Mouse (Mus musculus) heart, embryonic 11.5 days (tissue): ENCODE measurements around the gene Prrt1. TPM values are rescaled to one million over a fixed set of nuclear protein-coding genes. Genes with fewer than 3 reads are reported as not detected.
A peak's percentile ranks its signal among the peaks of the same experiment; 100 is the strongest.

ENCODE experiments used
- ATAC-seq: fragments of 200-750 bp; cut with Nextera tagmentation; replicated peaks from 2 replicates; pipeline ENCODE4 v1.8.0; 2017; ENCODE audit warnings: moderate library complexity; ENCODE audit not compliant: insufficient number of reproducible peaks, low FRiP score, low TSS enrichment
- H3K27ac ChIP-seq: fragments of 300-500 bp; sonication (generic); 2 replicates; pipeline ENCODE4 v1.5.1; 2014; ENCODE audit warnings: mild to moderate bottlenecking, low read depth, low read length
- H3K27me3 ChIP-seq: fragments of 300-500 bp; sonication (generic); 2 replicates; pipeline ENCODE4 v1.6.1; 2014; ENCODE audit warnings: mild to moderate bottlenecking, low read length, mixed read lengths; ENCODE audit not compliant: control insufficient read depth, insufficient read depth
- H3K36me3 ChIP-seq: fragments of 300-500 bp; sonication (generic); 2 replicates; pipeline ENCODE4 v1.6.1; 2014; ENCODE audit warnings: mild to moderate bottlenecking, low read length, moderate library complexity, mixed read lengths; ENCODE audit not compliant: control insufficient read depth, insufficient read depth
- H3K4me1 ChIP-seq: fragments of 300-500 bp; sonication (generic); 2 replicates; pipeline ENCODE4 v1.6.1; 2014; ENCODE audit warnings: low read length; ENCODE audit not compliant: control insufficient read depth, insufficient read depth
- H3K4me2 ChIP-seq: fragments of 300-500 bp; sonication (generic); 2 replicates; pipeline ENCODE4 v1.6.1; 2014; ENCODE audit warnings: mild to moderate bottlenecking, moderate library complexity
- H3K4me3 ChIP-seq: fragments of 300-500 bp; sonication (generic); 2 replicates; pipeline ENCODE4 v1.5.1; 2014; ENCODE audit warnings: low read depth, low read length
- H3K9ac ChIP-seq: fragments of 300-500 bp; sonication (generic); 2 replicates; pipeline ENCODE4 v1.6.1; 2014; ENCODE audit warnings: mild to moderate bottlenecking, low read depth, low read length, moderate library complexity
- H3K9me3 ChIP-seq: fragments of 300-500 bp; sonication (generic); replicated peaks from 2 replicates; pipeline ENCODE4 v1.6.1; 2016; ENCODE audit warnings: low read length; ENCODE audit not compliant: control insufficient read depth
- WGBS: fragments of 180-500 bp; shearing (Covaris S2); extraction: QIAGEN DNeasy Blood & Tissue Kit; methylation state at CpG from one replicate; pipeline ENCODE4 v1.1.7; 2014; ENCODE audit not compliant: insufficient replicate concordance; 5-methylcytosine and 5-hydroxymethylcytosine counted together
- polyA plus RNA-seq: library from polyadenylated mRNA; unstranded; fragments of >200 nt; fragmentation: Nextera tagmentation; extraction: Ambion mirVana; gene quantifications from 2 replicates; pipeline ENCODE4 v1.2.1, GENCODE M21; 2014

Prrt1 gene
- polyA plus RNA-seq, 1 experiment from 2014 or later: not detected

DNA sequence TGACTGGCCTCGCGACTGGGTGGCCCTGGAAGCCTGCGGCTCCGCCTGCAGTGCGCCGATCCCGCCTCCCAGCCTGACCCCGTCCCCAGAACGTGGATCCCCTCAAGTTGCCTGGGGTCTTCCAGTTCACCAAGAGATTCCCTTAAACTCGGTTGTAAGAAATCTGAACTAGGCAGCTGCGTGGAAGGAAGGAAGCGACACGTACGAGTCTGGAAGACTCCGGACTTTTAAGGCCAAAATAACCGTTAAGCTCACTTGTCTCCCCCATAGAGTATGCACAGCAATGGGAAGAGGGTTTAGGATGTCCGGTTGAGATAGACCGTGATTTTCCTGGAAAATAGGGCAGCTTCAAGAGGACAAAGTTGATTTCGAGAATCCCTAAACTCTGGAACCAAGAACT lies 41.5 kb upstream of the Prrt1 start:
- peaks cover 41% of the 10 kb centered on the region for H3K4me1 ChIP-seq
- ATAC-seq: no peak
- peak overlapping the region; percentile 60 for H3K4me3 ChIP-seq
- peak overlapping the region; percentile 99 for H3K4me2 ChIP-seq
- no peaks in the 10 kb centered on the region for H3K36me3 ChIP-seq
- H3K27ac ChIP-seq: peak overlapping the region; percentile 93
- 2% methylated on average over 19 of the region's 19 CpGs for WGBS
- no peaks in the 10 kb centered on the region for H3K9me3 ChIP-seq
- H3K27me3 ChIP-seq: no peaks in the 10 kb centered on the region
- H3K9ac ChIP-seq: peak overlapping the region; percentile 96

DNA sequence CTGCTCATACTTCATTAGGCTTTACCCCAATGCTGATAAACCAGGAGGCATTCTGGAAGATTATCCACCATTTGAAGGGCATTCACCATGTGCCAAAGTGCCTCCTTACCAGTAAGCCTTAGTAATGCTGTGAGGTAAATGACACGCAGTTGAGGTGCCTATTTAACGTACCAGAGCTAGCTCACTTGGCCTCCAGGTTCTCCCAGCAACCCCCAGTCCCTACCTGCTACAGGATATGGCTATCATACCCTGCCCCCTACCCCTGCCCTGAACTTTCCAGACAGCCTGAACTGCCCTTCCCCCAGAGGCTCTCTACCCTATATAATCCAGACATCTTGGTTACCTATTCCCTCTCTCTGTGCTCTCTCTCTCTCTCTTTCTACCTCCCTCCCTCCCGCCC lies 40.6 kb upstream of the Prrt1 start:
- Histone ChIP-seq H3K27me3 (no peaks in the 10 kb centered on the region), H3K9me3 (no peaks in the 10 kb centered on the region), H3K4me3 (no peak overlapping the region), H3K36me3 (no peaks in the 10 kb centered on the region), H3K9ac (0 out of 2 replicates have a peak overlapping the region, but pooled peaks have one; percentile 5), H3K4me1 (peaks cover 49% of the 10 kb centered on the region), H3K27ac (no peak overlapping the region; the same call in 1 of the 2 replicates), H3K4me2 (peak overlapping the region; percentile 99)
- WGBS: 67% methylated on average over 3 of the region's 3 CpGs
- no peak for ATAC-seq

DNA sequence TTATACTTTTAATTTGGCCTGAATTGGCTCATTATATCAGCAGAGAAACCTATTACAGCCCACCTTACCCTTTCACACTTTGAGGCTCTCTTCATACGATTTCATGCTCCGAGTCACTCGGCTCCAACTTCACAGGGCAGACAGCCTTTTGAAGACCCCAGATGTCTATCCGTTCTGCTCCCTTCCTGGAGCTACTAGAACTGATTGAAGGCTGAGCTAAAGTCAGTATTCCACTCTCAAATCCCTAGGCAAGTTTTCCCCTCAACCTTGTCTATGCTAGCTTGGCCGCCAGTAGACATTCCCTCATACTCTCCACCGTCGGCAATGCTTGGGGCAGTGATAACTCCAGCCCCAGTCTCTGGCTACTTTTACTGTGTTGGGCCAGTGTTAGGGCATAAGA lies 40.1 kb upstream of the Prrt1 start:
- 0 out of 2 replicates have a peak overlapping the region, but pooled peaks have one; percentile 5 for H3K9ac ChIP-seq
- no peak for ATAC-seq

DNA sequence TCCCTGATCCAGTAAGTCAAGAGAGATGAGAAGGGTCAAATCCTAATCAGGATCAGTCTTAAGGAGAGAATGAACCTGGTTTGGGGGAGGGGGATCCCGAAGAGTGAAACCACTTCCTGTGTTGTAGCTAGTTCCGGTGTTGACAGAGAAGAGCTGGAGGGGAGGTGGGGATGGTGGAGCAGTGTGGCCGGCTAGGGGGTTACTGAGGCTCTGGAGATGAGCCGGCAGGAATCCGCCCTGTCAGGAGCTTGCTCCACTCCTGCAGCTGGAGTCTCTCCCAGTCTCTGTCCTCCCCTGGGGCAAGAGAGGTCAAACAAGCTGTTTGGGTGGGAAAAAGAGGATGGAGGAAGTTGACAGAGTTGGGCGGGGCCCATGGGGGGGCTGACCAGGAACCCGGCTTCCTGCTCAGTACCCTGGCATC lies 39.6 kb upstream of the Prrt1 start, which contains the start of gene Gpsm3:
Gene Gpsm3, plus strand, starts transcription at position 126 of the 421 bp plus-strand sequence.
- WGBS: 17% methylated on average over 7 of the region's 7 CpGs
- H3K9ac ChIP-seq: peak within 1 kb of the TSS; percentile 58; the same call in 1 of the 2 replicates
- peaks cover 58% of the 10 kb centered on the region for H3K4me1 ChIP-seq

More for the DNA sequence above, 40.1 kb upstream of the Prrt1 start:
- peak overlapping the region; percentile 7; the same call in 1 of the 2 replicates for H3K27ac ChIP-seq
- H3K4me3 ChIP-seq: peak overlapping the region; percentile 19; the same call in 1 of the 2 replicates
- no peaks in the 10 kb centered on the region for H3K36me3 ChIP-seq
- no peaks in the 10 kb centered on the region for H3K9me3 ChIP-seq
- H3K27me3 ChIP-seq: no peaks in the 10 kb centered on the region
- WGBS: 37% methylated on average over 7 of the region's 7 CpGs
- peak overlapping the region; percentile 29 for H3K4me2 ChIP-seq
- peaks cover 54% of the 10 kb centered on the region for H3K4me1 ChIP-seq

DNA sequence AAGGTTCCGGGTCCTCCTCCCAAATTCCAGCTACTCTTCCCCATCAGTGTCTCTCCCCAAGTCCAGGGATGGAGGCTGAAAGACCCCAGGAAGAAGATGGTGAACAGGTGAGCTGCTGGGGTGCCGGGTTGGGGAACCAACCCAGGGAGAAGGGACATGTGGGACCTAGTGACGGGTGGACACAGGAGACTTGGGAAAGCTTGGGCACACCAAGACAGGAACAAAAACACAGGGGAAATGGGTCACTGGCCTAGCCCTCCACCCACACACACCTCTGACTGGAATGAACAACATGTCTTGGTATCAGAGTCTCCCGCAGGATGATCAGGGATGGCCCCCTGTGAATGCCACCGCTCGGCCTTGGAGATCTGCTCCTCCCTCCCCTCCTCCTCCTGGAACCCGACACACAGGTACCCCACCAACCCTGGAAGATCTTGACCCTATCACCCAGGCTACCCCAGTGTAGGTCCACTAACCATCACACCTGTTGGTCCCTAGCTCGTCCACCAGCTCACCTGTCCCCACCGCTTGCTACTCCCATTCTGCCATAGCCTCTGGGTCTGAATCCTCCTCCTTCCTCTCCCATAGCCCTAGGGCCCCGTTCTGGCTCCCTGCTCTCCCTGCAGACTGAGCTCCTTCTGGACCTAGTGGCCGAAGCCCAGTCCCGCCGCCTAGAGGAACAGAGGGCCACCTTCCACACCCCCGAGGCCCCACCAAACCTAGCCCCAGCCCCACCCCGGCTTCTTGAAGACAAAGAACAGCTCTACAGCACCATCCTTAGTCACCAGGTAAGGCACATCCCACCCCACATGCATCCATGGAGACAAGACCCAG lies 39.0 kb upstream of the Prrt1 start:
- H3K9ac ChIP-seq: peak overlapping the region; percentile 58; the same call in 1 of the 2 replicates
- H3K4me2 ChIP-seq: peak overlapping the region; percentile 92
- ATAC-seq: no peak
- H3K9me3 ChIP-seq: no peaks in the 10 kb centered on the region
- peak overlapping the region; percentile 97 for H3K27ac ChIP-seq
- H3K36me3 ChIP-seq: 0 out of 2 replicates have a peak, but pooled peaks cover 4% of the 10 kb centered on the region
- peak overlapping the region; percentile 83 for H3K4me3 ChIP-seq
- peaks cover 59% of the 10 kb centered on the region for H3K4me1 ChIP-seq
- 72% methylated on average over 15 of the region's 15 CpGs for WGBS
- H3K27me3 ChIP-seq: no peaks in the 10 kb centered on the region

More for the DNA sequence above, 39.6 kb upstream of the Prrt1 start, which contains the start of gene Gpsm3:
- Histone ChIP-seq H3K4me3 (peak within 1 kb of the TSS; percentile 19), H3K9me3 (no peaks in the 10 kb centered on the region), H3K36me3 (0 out of 2 replicates have a peak, but pooled peaks cover 2% of the 10 kb centered on the region), H3K4me2 (peak within 1 kb of the TSS; percentile 99), H3K27me3 (no peaks in the 10 kb centered on the region), H3K27ac (peak within 1 kb of the TSS; percentile 97; the same call in 1 of the 2 replicates)
- no peak for ATAC-seq

DNA sequence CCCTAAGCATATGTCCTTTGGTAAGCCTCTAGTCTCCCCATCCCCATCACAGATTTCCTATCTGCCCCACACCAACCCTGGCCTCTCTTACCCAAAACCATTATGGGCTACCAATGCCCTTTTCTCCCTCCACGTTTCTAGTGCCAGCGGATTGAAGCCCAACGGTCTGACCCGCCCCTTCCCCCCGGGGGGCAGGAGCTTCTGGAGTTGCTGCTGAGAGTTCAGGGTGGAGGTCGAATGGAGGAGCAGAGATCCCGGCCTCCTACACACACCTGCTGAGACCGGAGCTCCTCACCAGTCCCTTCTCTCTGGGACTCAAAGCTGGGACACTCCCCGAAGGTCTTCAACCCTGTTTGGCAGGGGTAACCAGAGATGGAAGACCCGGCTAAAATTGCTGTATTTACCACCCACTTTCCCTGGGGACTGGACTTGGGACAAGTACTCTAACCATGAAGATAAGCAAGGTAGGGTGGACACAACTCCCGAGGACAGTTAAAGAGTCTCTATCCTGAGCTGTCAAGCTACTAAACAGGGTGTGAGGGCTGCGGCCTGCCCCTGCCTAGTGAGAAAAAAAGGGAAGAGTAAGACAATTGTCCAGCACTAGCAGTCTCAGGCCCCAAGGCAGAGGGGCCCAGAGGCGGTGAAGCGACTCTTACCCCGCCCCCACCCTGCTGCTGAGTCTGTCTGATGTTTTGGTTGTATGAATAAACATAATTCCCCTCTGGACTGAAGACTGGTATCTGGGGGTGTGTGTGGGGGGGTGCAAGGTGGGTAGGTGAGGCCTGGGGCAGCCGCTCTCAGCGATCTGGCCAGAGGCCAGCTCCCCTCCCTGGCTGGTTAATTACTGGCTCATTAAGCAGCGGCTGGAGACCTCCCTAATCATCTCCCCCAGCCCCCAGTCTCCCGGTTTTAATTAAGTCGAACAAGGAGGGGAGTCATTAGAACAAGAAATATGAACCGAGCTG lies 38.0 kb upstream of the Prrt1 start, which contains the start of gene Pbx2:
Gene Pbx2, plus strand, starts transcription at position 238 of the 965 bp plus-strand sequence.
- H3K9me3 ChIP-seq: no peaks in the 10 kb centered on the region
- H3K4me1 ChIP-seq: peaks cover 62% of the 10 kb centered on the region
- peak within 1 kb of the TSS; percentile 98 for H3K9ac ChIP-seq
- peak within 1 kb of the TSS; percentile 92 for H3K4me2 ChIP-seq
- H3K27me3 ChIP-seq: no peaks in the 10 kb centered on the region
- H3K4me3 ChIP-seq: peak within 1 kb of the TSS; percentile 83
- H3K27ac ChIP-seq: peak within 1 kb of the TSS; percentile 97
- no peak for ATAC-seq
- peaks cover 9% of the 10 kb centered on the region; the same call in 1 of the 2 replicates for H3K36me3 ChIP-seq
- WGBS: 7% methylated on average over 21 of the region's 21 CpGs

DNA sequence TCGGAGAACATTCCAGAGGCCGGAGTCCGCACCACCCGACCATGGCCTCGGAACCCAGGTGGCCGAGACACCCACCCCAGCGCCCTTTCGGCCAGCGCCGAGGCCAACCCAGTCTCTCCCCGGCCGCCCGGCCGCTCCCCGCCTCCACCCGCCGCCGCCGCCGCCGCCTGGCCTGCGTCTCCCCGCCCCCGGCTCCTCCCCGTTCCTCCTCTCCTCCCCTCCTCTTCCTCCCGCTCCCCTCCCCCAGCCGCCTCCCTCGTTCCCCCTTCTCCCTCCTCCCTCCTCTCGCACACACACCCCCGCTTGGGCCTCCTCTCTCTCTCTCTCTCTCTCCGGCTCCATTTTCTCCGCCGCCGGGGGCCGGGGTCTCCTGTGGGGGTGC lies 37.3 kb upstream of the Prrt1 start:
- Histone ChIP-seq H3K4me2 (peak overlapping the region; percentile 92), H3K9me3 (no peaks in the 10 kb centered on the region), H3K27me3 (no peaks in the 10 kb centered on the region), H3K27ac (peak overlapping the region; percentile 97), H3K4me3 (peak overlapping the region; percentile 83), H3K4me1 (peaks cover 58% of the 10 kb centered on the region), H3K36me3 (peaks cover 9% of the 10 kb centered on the region; the same call in 1 of the 2 replicates), H3K9ac (peak overlapping the region; percentile 98)
- 0% methylated on average over 22 of the region's 35 CpGs for WGBS
- peak; percentile 60 for ATAC-seq
